ENCODE assay signal across 15 mouse cellular contexts in the genomic region with DNA sequence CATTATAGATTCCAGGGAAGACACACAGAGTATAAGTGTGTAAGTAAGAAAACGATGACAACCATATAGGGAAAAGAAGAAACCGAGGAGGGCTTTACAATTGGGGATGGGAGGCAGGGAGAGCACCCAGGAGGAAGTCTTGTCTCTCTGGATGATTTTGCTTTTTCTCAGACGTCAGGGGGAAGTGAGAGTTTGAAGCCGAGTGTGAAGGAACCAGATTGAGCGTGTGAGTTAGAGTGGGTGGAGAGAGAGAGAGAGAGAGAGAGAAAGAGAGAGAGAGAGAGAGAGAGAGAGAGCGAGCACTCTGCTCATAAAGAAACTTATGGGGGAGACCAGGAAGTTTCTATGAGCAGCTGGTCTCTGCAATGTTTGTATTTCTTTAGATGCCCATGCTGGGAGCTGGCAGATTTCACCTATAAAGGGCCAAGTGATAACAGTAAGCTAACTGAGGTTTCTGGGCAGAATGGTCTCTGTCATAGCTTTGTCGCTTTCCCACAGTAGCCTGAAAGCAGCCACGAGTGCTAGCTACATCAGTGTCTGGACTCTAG. TPM values are rescaled to one million over a fixed set of nuclear protein-coding genes. Genes with fewer than 3 reads are reported as not detected.
DNase-seq lines count a peak whose midpoint lies in the region; ATAC-seq and TF ChIP-seq lines count a peak whose summit lies in the region.
"Had no signal": no experiment of that assay in that cellular context is flagged by ENCODE, and none has a peak within 500 bp of the region (broad histone marks: within the 10 kb centered on the region; RNA-seq: fewer than 3 reads in every experiment).

No protein-coding gene starts in this region.

- peaks cover 30% of the 10 kb centered on the region for H3K4me1 ChIP-seq in liver, postnatal 0 days (ENCODE audit: insufficient read depth)
- H3K4me1 ChIP-seq in kidney, embryonic 16.5 days (ENCODE audit: insufficient read depth, low read length) = peaks cover 8% of the 10 kb centered on the region

- no peak for TF ChIP-seq EP300 in liver, postnatal 0 days (IDR thresholded peaks at IDR 0.05; ENCODE audit: low read depth)

- DNase-seq in layer of hippocampus, adult 2 months (ENCODE audit: low spot score in 2 of 2) = peak in 1 of 2 experiments; percentile 40
- no peak for DNase-seq in layer of hippocampus, adult 9-10 months (ENCODE audit: low spot score)
- DNase-seq in spleen, postnatal 36 days (ENCODE audit: low spot score in 2 of 2) = peak; percentile 67 to 74
- no peak for DNase-seq in spleen, postnatal 4 days (ENCODE audit: low spot score in 2 of 2)
- DNase-seq in liver, postnatal 0 days = no peak
- DNase-seq in cerebellum, postnatal 25 days = no peak
- DNase-seq: forebrain, postnatal 0 days; gastrocnemius, postnatal 36 days; kidney, postnatal 14 days; thymus, postnatal 14 days had no signal

- no peak for TF ChIP-seq CTCF in layer of hippocampus, adult 2 months (conservative IDR thresholded peaks at IDR 0.05)
- no peak for TF ChIP-seq CTCF in liver, postnatal 0 days (IDR thresholded peaks at IDR 0.05; ENCODE audit: low read depth)

- H3K27me3 ChIP-seq in liver, postnatal 0 days (ENCODE audit: insufficient read depth, low read length) = no peaks in the 10 kb centered on the region
- no peaks in the 10 kb centered on the region for H3K27me3 ChIP-seq in kidney, embryonic 16.5 days (ENCODE audit: insufficient read depth, low read length)

- H3K4me3 ChIP-seq in layer of hippocampus, adult 2 months = no peak overlapping the region
- no peak overlapping the region for H3K4me3 ChIP-seq in liver, postnatal 0 days (ENCODE audit: low read depth, low read length)
- H3K4me3 ChIP-seq in kidney, embryonic 16.5 days (ENCODE audit: low read length) = no peak overlapping the region
- H3K4me3 ChIP-seq: erythroblast, embryonic 14.5 days had no signal

- peaks cover 3% of the 10 kb centered on the region for H3K36me3 ChIP-seq in liver, postnatal 0 days (replicated peaks; ENCODE audit: insufficient read depth, low read length)
- peaks cover 4% of the 10 kb centered on the region for H3K36me3 ChIP-seq in kidney, embryonic 16.5 days (ENCODE audit: insufficient read depth, low read length)

- 0 out of 2 replicates have a peak overlapping the region, but pooled peaks have one; percentile 18 for H3K4me2 ChIP-seq in liver, postnatal 0 days (ENCODE audit: low read depth, low read length)
- no peak overlapping the region for H3K4me2 ChIP-seq in kidney, embryonic 16.5 days (replicated peaks; ENCODE audit: low read depth, low read length)
- H3K4me2 ChIP-seq: midbrain, embryonic 11.5 days had no signal

- no peaks in the 10 kb centered on the region for H3K9me3 ChIP-seq in liver, postnatal 0 days (ENCODE audit: low read length)
- no peaks in the 10 kb centered on the region for H3K9me3 ChIP-seq in kidney, embryonic 16.5 days (ENCODE audit: low read length)

- 44% methylated on average over 8 of the region's 8 CpGs for WGBS in liver, postnatal 0 days (ENCODE audit: insufficient replicate concordance)
- WGBS in kidney, embryonic 16.5 days = 76% methylated on average over 8 of the region's 8 CpGs

- ATAC-seq in liver, postnatal 0 days = no peak
- ATAC-seq in kidney, embryonic 16.5 days (ENCODE audit: low FRiP score, low TSS enrichment) = no peak
- ATAC-seq: activated CD4-positive, CD25-positive, alpha-beta regulatory T cell, adult 4 months; forebrain, postnatal 0 days; inflammation-experienced regulatory T-cells, adult 6 months had no signal

- peak overlapping the region; percentile 56 for H3K27ac ChIP-seq in layer of hippocampus, adult 2 months
- H3K27ac ChIP-seq in liver, postnatal 0 days (ENCODE audit: low read depth) = peak overlapping the region; percentile 62
- H3K27ac ChIP-seq in kidney, embryonic 16.5 days (ENCODE audit: low read length) = no peak overlapping the region

- H3K9ac ChIP-seq in liver, postnatal 0 days (replicated peaks) = no peak overlapping the region
- H3K9ac ChIP-seq in kidney, embryonic 16.5 days (replicated peaks; ENCODE audit: low read length) = no peak overlapping the region
- H3K9ac ChIP-seq: forebrain, postnatal 0 days had no signal

RNA-seq across cellular contexts. Expression of gene Tnfrsf21, which starts 16.2 kb away (rescaled TPM):
- 100 to 1,000 TPM; 121 to 123 TPM for total RNA-seq in layer of hippocampus, adult 2 months (2021)
- 11.7 and 15.4 TPM in 2 replicates for polyA plus RNA-seq in liver, postnatal 0 days (2015; fragmentation: Nextera tagmentation; extraction: Ambion mirVana)
- 65.1 and 69.7 TPM in 2 replicates for polyA plus RNA-seq in kidney, embryonic 16.5 days (2015; fragmentation: Nextera tagmentation; extraction: Ambion mirVana)
- polyA plus RNA-seq: activated CD4-positive, CD25-positive, alpha-beta regulatory T cell, adult 4 months had no signal

Comparison
In these comparisons a context has a peak if more than half of its experiments do, and no peak if none do; other contexts are left out.
1. DNase-seq: peak in spleen, postnatal 36 days (2 of 2); none in layer of hippocampus, adult 9-10 months (single experiment), spleen, postnatal 4 days (0 of 2), liver, postnatal 0 days (single experiment) and cerebellum, postnatal 25 days (0 of 2).